Mouse (Mus musculus): ENCODE measurements around the gene Bace1.

The Bace1 gene

GRCm38 (mm10) chr9:45838434-45839138 is at the start of gene Bace1:
Bace1 (plus strand) TSS chr9:45838580.
- peak; percentile 83 to 85 for DNase-seq (ENCODE audit: low spot score in 2 of 2)

GRCm38 (mm10) chr9:45791456-45792142 is 46.8 kb upstream of the Bace1 start:
- DNase-seq (ENCODE audit: low spot score in 2 of 2), result no peak

GRCm38 (mm10) chr9:45792235-45792634 is 46.1 kb upstream of the Bace1 start:
- no peak for DNase-seq (ENCODE audit: low spot score in 2 of 2)

GRCm38 (mm10) chr9:45793697-45794096 is 44.7 kb upstream of the Bace1 start:
- no peak for DNase-seq (ENCODE audit: low spot score in 2 of 2)

- no peak for DNase-seq (ENCODE audit: low spot score in 2 of 2)
These were observed 42.7 kb upstream of the Bace1 start for GRCm38 (mm10) chr9:45795722-45796121.

- no peak for DNase-seq (ENCODE audit: low spot score in 2 of 2)
These were observed 41.1 kb upstream of the Bace1 start for GRCm38 (mm10) chr9:45797271-45797670.

GRCm38 (mm10) chr9:45798467-45799164 is 39.8 kb upstream of the Bace1 start:
- peak in 1 of 2 experiments; percentile 27 for DNase-seq (ENCODE audit: low spot score in 2 of 2)

- DNase-seq (ENCODE audit: low spot score in 2 of 2), result no peak
These were observed 39.0 kb upstream of the Bace1 start for GRCm38 (mm10) chr9:45799402-45799801.

GRCm38 (mm10) chr9:45803070-45803774 is 35.2 kb upstream of the Bace1 start:
- no peak for DNase-seq (ENCODE audit: low spot score in 2 of 2)

GRCm38 (mm10) chr9:45806847-45807246 is 31.5 kb upstream of the Bace1 start:
- DNase-seq (ENCODE audit: low spot score in 2 of 2), result no peak

- no peak for DNase-seq (ENCODE audit: low spot score in 2 of 2)
These were observed 31.0 kb upstream of the Bace1 start for GRCm38 (mm10) chr9:45807337-45807736.

- DNase-seq (ENCODE audit: low spot score in 2 of 2), result no peak
These were observed 30.6 kb upstream of the Bace1 start for GRCm38 (mm10) chr9:45807761-45808160.

- DNase-seq (ENCODE audit: low spot score in 2 of 2), result no peak
These were observed 26.4 kb upstream of the Bace1 start for GRCm38 (mm10) chr9:45811946-45812345.

- DNase-seq (ENCODE audit: low spot score in 2 of 2), result peak; percentile 27 to 37
These were observed 23.3 kb upstream of the Bace1 start for GRCm38 (mm10) chr9:45815113-45815512.

- DNase-seq (ENCODE audit: low spot score in 2 of 2), result no peak
These were observed 22.9 kb upstream of the Bace1 start for GRCm38 (mm10) chr9:45815525-45815924.

- DNase-seq (ENCODE audit: low spot score in 2 of 2), result no peak
These were observed 19.9 kb upstream of the Bace1 start for GRCm38 (mm10) chr9:45818406-45819011.

- DNase-seq (ENCODE audit: low spot score in 2 of 2), result no peak
These were observed 10.6 kb upstream of the Bace1 start for GRCm38 (mm10) chr9:45827663-45828290.

- DNase-seq (ENCODE audit: low spot score in 2 of 2), result peak; percentile 84 to 85
These were observed 10.0 kb upstream of the Bace1 start, which contains the start of gene Cep164 for GRCm38 (mm10) chr9:45828291-45828963. Cep164 (minus strand) TSS chr9:45828691.

GRCm38 (mm10) chr9:45829107-45829506 is 9.3 kb upstream of the Bace1 start:
- DNase-seq (ENCODE audit: low spot score in 2 of 2), result peak in 1 of 2 experiments; percentile 51

GRCm38 (mm10) chr9:45832898-45833297 is 5.5 kb upstream of the Bace1 start:
- DNase-seq (ENCODE audit: low spot score in 2 of 2), result no peak
